Mouse (Mus musculus) neural tube, embryonic 13.5 days (tissue): Measurements from ENCODE around the gene Map3k15. TPM values are rescaled to one million over a fixed set of nuclear protein-coding genes. Genes with fewer than 3 reads are reported as not detected.

Source experiments
- ATAC-seq: fragments of 200-750 bp; cut with Nextera tagmentation; 2 replicates; pipeline ENCODE4 v1.8.0; 2017; ENCODE audit warnings: low read depth, mild to moderate bottlenecking, moderate TSS enrichment, moderate library complexity
- H3K27ac ChIP-seq: fragments of 300-500 bp; sonication (generic); replicated peaks from 2 replicates; pipeline ENCODE4 v1.5.1; 2015; ENCODE audit warnings: moderate library complexity, mild to moderate bottlenecking, inconsistent platforms
- H3K27me3 ChIP-seq: fragments of 300-500 bp; sonication (generic); 2 replicates; pipeline ENCODE4 v1.6.1; 2015; ENCODE audit warnings: mild to moderate bottlenecking, inconsistent platforms
- H3K36me3 ChIP-seq: fragments of 300-500 bp; sonication (generic); 2 replicates; pipeline ENCODE4 v1.6.1; 2015; ENCODE audit warnings: mild to moderate bottlenecking, inconsistent platforms
- H3K4me1 ChIP-seq: fragments of 300-500 bp; sonication (generic); replicated peaks from 2 replicates; pipeline ENCODE4 v1.6.1; 2015; ENCODE audit warnings: inconsistent platforms
- H3K4me2 ChIP-seq: fragments of 300-500 bp; sonication (generic); 2 replicates; pipeline ENCODE4 v1.6.1; 2015; ENCODE audit warnings: inconsistent platforms, mild to moderate bottlenecking, moderate library complexity
- H3K4me3 ChIP-seq: fragments of 300-500 bp; sonication (generic); 2 replicates; pipeline ENCODE4 v1.5.1; 2015; ENCODE audit warnings: mild to moderate bottlenecking, inconsistent platforms
- H3K9ac ChIP-seq: fragments of 300-500 bp; sonication (generic); 2 replicates; pipeline ENCODE4 v1.6.1; 2015; ENCODE audit warnings: moderate library complexity, mild to moderate bottlenecking, inconsistent platforms
- H3K9me3 ChIP-seq: fragments of 300-500 bp; sonication (generic); 2 replicates; pipeline ENCODE4 v1.6.1; 2016; ENCODE audit warnings: inconsistent platforms
- WGBS: fragments of 180-500 bp; shearing (Covaris S2); methylation state at CpG from one replicate; pipeline ENCODE4 v1.1.7; 2015; 5-methylcytosine and 5-hydroxymethylcytosine counted together
- polyA plus RNA-seq: library from polyadenylated mRNA; unstranded; fragments of >200 nt; fragmentation: Nextera tagmentation; extraction: Ambion mirVana; gene quantifications from 2 replicates; pipeline ENCODE4 v1.2.1, GENCODE M21; 2015

The Map3k15 gene
- polyA plus RNA-seq, 1 experiment from 2014 or later: 0.17 TPM

GRCm38 (mm10) chrX:160137177-160137860 is 149.1 kb downstream of the Map3k15 start:
- Histone ChIP-seq H3K4me2 (peak overlapping the region; percentile 59), H3K27me3 (peaks cover 3% of the 10 kb centered on the region; the same call in 1 of the 2 replicates), H3K9ac (peak overlapping the region; percentile 76), H3K36me3 (no peaks in the 10 kb centered on the region), H3K4me1 (peaks cover 18% of the 10 kb centered on the region), H3K9me3 (no peaks in the 10 kb centered on the region), H3K4me3 (peak overlapping the region; percentile 62), H3K27ac (peak overlapping the region; percentile 89)
- peak; percentile 2; the same call in 1 of the 2 replicates for ATAC-seq
- 26% methylated on average over 18 of the region's 18 CpGs for WGBS

- Histone ChIP-seq H3K9ac (peak within 1 kb of the TSS; percentile 76), H3K9me3 (no peaks in the 10 kb centered on the region), H3K27ac (peak within 1 kb of the TSS; percentile 89), H3K4me3 (peak within 1 kb of the TSS; percentile 62), H3K4me2 (peak within 1 kb of the TSS; percentile 59), H3K27me3 (peaks cover 3% of the 10 kb centered on the region; the same call in 1 of the 2 replicates), H3K4me1 (peaks cover 18% of the 10 kb centered on the region), H3K36me3 (no peaks in the 10 kb centered on the region)
- ATAC-seq: peak; percentile 99
- 22% methylated on average over 53 of the region's 67 CpGs for WGBS
Observed at GRCm38 (mm10) chrX:160137861-160138717, 149.9 kb downstream of the Map3k15 start, which contains the start of gene Pdha1. TSS of gene Pdha1 (minus strand) at chrX:160138413.

- H3K4me2 ChIP-seq: no peak overlapping the region
- no peaks in the 10 kb centered on the region for H3K27me3 ChIP-seq
- H3K9me3 ChIP-seq: no peaks in the 10 kb centered on the region
- WGBS: 77% methylated on average over 4 of the region's 4 CpGs
- ATAC-seq: no peak
- H3K4me3 ChIP-seq: no peak overlapping the region
- no peak overlapping the region for H3K9ac ChIP-seq
- H3K4me1 ChIP-seq: no peaks in the 10 kb centered on the region
- no peaks in the 10 kb centered on the region for H3K36me3 ChIP-seq
- H3K27ac ChIP-seq: no peak overlapping the region
Observed at GRCm38 (mm10) chrX:160146806-160147205, 158.6 kb downstream of the Map3k15 start.

- H3K9ac ChIP-seq: no peak overlapping the region
- no peak for ATAC-seq
- WGBS: 81% methylated on average over 3 of the region's 3 CpGs
Observed at GRCm38 (mm10) chrX:160147406-160147805, 159.2 kb downstream of the Map3k15 start.

GRCm38 (mm10) chrX:160148859-160149258 is 160.6 kb downstream of the Map3k15 start:
- H3K4me1 ChIP-seq: no peaks in the 10 kb centered on the region
- H3K27me3 ChIP-seq: no peaks in the 10 kb centered on the region
- no peaks in the 10 kb centered on the region for H3K9me3 ChIP-seq
- no peak overlapping the region for H3K27ac ChIP-seq
- H3K4me3 ChIP-seq: no peak overlapping the region
- H3K36me3 ChIP-seq: no peaks in the 10 kb centered on the region
- WGBS: 82% methylated on average over 3 of the region's 3 CpGs
- no peak overlapping the region for H3K4me2 ChIP-seq
- ATAC-seq: no peak
- no peak overlapping the region for H3K9ac ChIP-seq

More at GRCm38 (mm10) chrX:160147406-160147805, 159.2 kb downstream of the Map3k15 start:
- H3K27ac ChIP-seq: no peak overlapping the region
- no peaks in the 10 kb centered on the region for H3K9me3 ChIP-seq
- no peaks in the 10 kb centered on the region for H3K36me3 ChIP-seq
- H3K4me3 ChIP-seq: no peak overlapping the region
- no peaks in the 10 kb centered on the region for H3K4me1 ChIP-seq
- H3K4me2 ChIP-seq: no peak overlapping the region
- no peaks in the 10 kb centered on the region for H3K27me3 ChIP-seq

- Histone ChIP-seq H3K36me3 (no peaks in the 10 kb centered on the region), H3K4me3 (no peak overlapping the region), H3K27ac (no peak overlapping the region), H3K9me3 (no peaks in the 10 kb centered on the region), H3K27me3 (no peaks in the 10 kb centered on the region), H3K4me2 (no peak overlapping the region), H3K4me1 (no peaks in the 10 kb centered on the region), H3K9ac (no peak overlapping the region)
- 62% methylated on average over 4 of the region's 4 CpGs for WGBS
- no peak for ATAC-seq
Observed at GRCm38 (mm10) chrX:160153147-160153815, 165.0 kb downstream of the Map3k15 start.

- H3K27me3 ChIP-seq: peaks cover 16% of the 10 kb centered on the region
- H3K4me2 ChIP-seq: no peak overlapping the region
- no peak for ATAC-seq
- no peak overlapping the region for H3K4me3 ChIP-seq
- no peaks in the 10 kb centered on the region for H3K4me1 ChIP-seq
- H3K27ac ChIP-seq: no peak overlapping the region
- H3K9ac ChIP-seq: no peak overlapping the region
- no peaks in the 10 kb centered on the region for H3K9me3 ChIP-seq
- H3K36me3 ChIP-seq: no peaks in the 10 kb centered on the region
- 82% methylated on average over 3 of the region's 3 CpGs for WGBS
Observed at GRCm38 (mm10) chrX:160164259-160164658, 176.0 kb downstream of the Map3k15 start.

- H3K27me3 ChIP-seq: peaks cover 16% of the 10 kb centered on the region
- 41% methylated on average over 6 of the region's 6 CpGs for WGBS
- H3K4me3 ChIP-seq: no peak overlapping the region
- H3K4me2 ChIP-seq: no peak overlapping the region
- H3K9ac ChIP-seq: no peak overlapping the region
- H3K36me3 ChIP-seq: no peaks in the 10 kb centered on the region
- no peaks in the 10 kb centered on the region for H3K4me1 ChIP-seq
- no peaks in the 10 kb centered on the region for H3K9me3 ChIP-seq
- peak; percentile 72 for ATAC-seq
- no peak overlapping the region; the same call in 1 of the 2 replicates for H3K27ac ChIP-seq
Observed at GRCm38 (mm10) chrX:160166246-160166985, 178.2 kb downstream of the Map3k15 start.

GRCm38 (mm10) chrX:160170150-160170549 is 181.9 kb downstream of the Map3k15 start:
- Histone ChIP-seq H3K27ac (no peak overlapping the region), H3K4me1 (no peaks in the 10 kb centered on the region), H3K9me3 (no peaks in the 10 kb centered on the region), H3K27me3 (peaks cover 4% of the 10 kb centered on the region), H3K4me3 (no peak overlapping the region), H3K4me2 (no peak overlapping the region), H3K9ac (no peak overlapping the region), H3K36me3 (no peaks in the 10 kb centered on the region)
- WGBS: 17% methylated on average over 2 of the region's 3 CpGs
- ATAC-seq: no peak
